Mouse (Mus musculus) forebrain, embryonic 16.5 days (tissue): ENCODE data around the gene Arhgap18. TPM values are rescaled to one million over a fixed set of nuclear protein-coding genes. Genes with fewer than 3 reads are reported as not detected.
A peak's percentile ranks its signal among the peaks of the same experiment; 100 is the strongest.

Experiments used
- ATAC-seq: fragments of 200-750 bp; cut with Nextera tagmentation; 2 replicates; pipeline ENCODE4 v1.8.0; 2017; ENCODE audit warnings: mild to moderate bottlenecking, moderate library complexity
- H3K27ac ChIP-seq: fragments of 300-500 bp; sonication (generic); 2 replicates; pipeline ENCODE4 v1.5.1; 2014; ENCODE audit warnings: low read length, control low read depth
- H3K27me3 ChIP-seq: fragments of 300-500 bp; sonication (generic); replicated peaks from 2 replicates; pipeline ENCODE4 v1.6.1; 2014; ENCODE audit warnings: low read length; ENCODE audit not compliant: control insufficient read depth, insufficient read depth
- H3K36me3 ChIP-seq: fragments of 300-500 bp; sonication (generic); 2 replicates; pipeline ENCODE4 v1.6.1; 2014; ENCODE audit not compliant: control insufficient read depth, insufficient read depth
- H3K4me1 ChIP-seq: fragments of 300-500 bp; sonication (generic); replicated peaks from 2 replicates; pipeline ENCODE4 v1.6.1; 2014; ENCODE audit warnings: low read length; ENCODE audit not compliant: control insufficient read depth, insufficient read depth
- H3K4me2 ChIP-seq: fragments of 300-500 bp; sonication (generic); 2 replicates; pipeline ENCODE4 v1.6.1; 2014; ENCODE audit warnings: mild to moderate bottlenecking, low read length, control low read depth
- H3K4me3 ChIP-seq: fragments of 300-500 bp; sonication (generic); replicated peaks from 2 replicates; pipeline ENCODE4 v1.5.1; 2014; ENCODE audit warnings: mild to moderate bottlenecking, low read length, control low read depth
- H3K9ac ChIP-seq: fragments of 300-500 bp; sonication (generic); replicated peaks from 2 replicates; pipeline ENCODE4 v1.6.1; 2014; ENCODE audit warnings: low read depth, low read length, control low read depth
- H3K9me3 ChIP-seq: fragments of 300-500 bp; sonication (generic); 2 replicates; pipeline ENCODE4 v1.6.1; 2016; ENCODE audit warnings: low read length; ENCODE audit not compliant: control insufficient read depth
- WGBS: fragments of 180-500 bp; shearing (Covaris S2); extraction: QIAGEN DNeasy Blood & Tissue Kit; methylation state at CpG from one replicate; pipeline ENCODE4 v1.1.7; 2014; 5-methylcytosine and 5-hydroxymethylcytosine counted together
- polyA plus RNA-seq: library from polyadenylated mRNA; unstranded; fragments of >200 nt; fragmentation: Nextera tagmentation; extraction: Ambion mirVana; gene quantifications from 2 replicates; pipeline ENCODE4 v1.2.1, GENCODE M21; 2015

Gene Arhgap18
- polyA plus RNA-seq, 1 experiment from 2014 or later = 13.2 TPM

DNA sequence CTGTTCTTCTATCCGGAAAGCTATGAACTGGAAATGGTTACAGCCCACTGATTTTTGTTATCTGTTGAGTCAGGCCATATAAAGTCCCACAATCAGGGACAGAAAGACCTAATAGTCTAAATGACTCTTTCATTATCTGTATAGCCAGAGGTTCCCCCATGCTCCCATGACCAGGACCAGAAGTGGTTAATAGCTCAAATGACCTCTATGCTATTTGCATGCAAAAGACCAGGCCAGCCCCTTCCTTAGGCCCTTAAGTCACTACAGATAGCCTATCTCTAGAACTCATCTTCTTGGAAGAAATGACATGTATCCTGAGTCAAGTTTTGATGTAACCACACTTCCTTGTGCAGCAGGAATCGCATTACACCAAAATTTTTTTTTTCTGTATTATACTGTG is 4.0 kb downstream of the Arhgap18 start:
- no peak overlapping the region for H3K4me2 ChIP-seq
- no peaks in the 10 kb centered on the region for H3K9me3 ChIP-seq
- no peaks in the 10 kb centered on the region for H3K27me3 ChIP-seq
- ATAC-seq = no peak
- 0 out of 2 replicates have a peak, but pooled peaks cover 2% of the 10 kb centered on the region for H3K4me1 ChIP-seq
- 92% methylated on average over 2 of the region's 2 CpGs for WGBS
- no peak overlapping the region for H3K4me3 ChIP-seq
- no peaks in the 10 kb centered on the region for H3K36me3 ChIP-seq
- H3K27ac ChIP-seq = no peak overlapping the region
- H3K9ac ChIP-seq = no peak overlapping the region

DNA sequence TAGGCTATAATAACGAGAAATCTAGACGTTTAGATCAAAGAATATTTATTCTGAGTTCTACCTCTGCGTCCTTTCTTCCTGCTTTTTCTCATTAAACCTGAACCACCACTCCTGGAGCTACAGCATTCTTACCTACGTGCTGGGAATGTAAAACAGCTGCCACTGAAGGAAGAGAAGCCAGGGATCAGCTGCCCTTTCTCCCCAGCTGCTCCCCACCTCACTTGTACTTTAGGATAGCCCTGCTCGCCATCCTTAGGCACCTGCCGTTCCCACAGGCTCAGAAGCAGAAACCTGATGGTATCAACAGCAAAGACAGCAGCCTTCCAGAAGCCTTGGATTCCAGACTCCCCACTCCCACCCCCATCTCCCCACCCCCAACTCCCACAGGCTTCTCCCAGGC is 6.2 kb downstream of the Arhgap18 start:
- Histone ChIP-seq H3K4me1 (no peaks in the 10 kb centered on the region), H3K9me3 (no peaks in the 10 kb centered on the region), H3K4me3 (no peak overlapping the region), H3K36me3 (no peaks in the 10 kb centered on the region), H3K27ac (no peak overlapping the region), H3K4me2 (no peak overlapping the region), H3K9ac (no peak overlapping the region), H3K27me3 (no peaks in the 10 kb centered on the region)
- ATAC-seq = no peak
- 45% methylated on average over 6 of the region's 6 CpGs for WGBS

- Histone ChIP-seq H3K9ac (no peak overlapping the region), H3K9me3 (no peaks in the 10 kb centered on the region), H3K27me3 (no peaks in the 10 kb centered on the region), H3K4me2 (no peak overlapping the region), H3K36me3 (no peaks in the 10 kb centered on the region), H3K4me3 (no peak overlapping the region), H3K27ac (no peak overlapping the region), H3K4me1 (no peaks in the 10 kb centered on the region)
- ATAC-seq = no peak
- WGBS = 85% methylated on average over 4 of the region's 4 CpGs
Measured at GRCm38 (mm10) chr10:26761103-26761502, 7.9 kb downstream of the Arhgap18 start.

- Histone ChIP-seq H3K4me2 (no peak overlapping the region), H3K36me3 (no peaks in the 10 kb centered on the region), H3K4me3 (no peak overlapping the region), H3K27ac (no peak overlapping the region), H3K27me3 (no peaks in the 10 kb centered on the region), H3K9me3 (no peaks in the 10 kb centered on the region), H3K9ac (no peak overlapping the region), H3K4me1 (no peaks in the 10 kb centered on the region)
- WGBS = 76% methylated on average over 9 of the region's 9 CpGs
- ATAC-seq = no peak
Measured at GRCm38 (mm10) chr10:26761991-26762903, 9.0 kb downstream of the Arhgap18 start.

GRCm38 (mm10) chr10:26767196-26767595 is 14.0 kb downstream of the Arhgap18 start:
- H3K36me3 ChIP-seq = no peaks in the 10 kb centered on the region
- ATAC-seq = no peak
- no peak overlapping the region for H3K27ac ChIP-seq
- no peak overlapping the region for H3K4me3 ChIP-seq
- H3K9ac ChIP-seq = no peak overlapping the region
- no peaks in the 10 kb centered on the region for H3K9me3 ChIP-seq
- 83% methylated on average over 3 of the region's 3 CpGs for WGBS
- no peak overlapping the region for H3K4me2 ChIP-seq
- no peaks in the 10 kb centered on the region for H3K27me3 ChIP-seq
- 0 out of 2 replicates have a peak, but pooled peaks cover 3% of the 10 kb centered on the region for H3K4me1 ChIP-seq

GRCm38 (mm10) chr10:26768943-26769342 is 15.7 kb downstream of the Arhgap18 start:
- ATAC-seq = no peak
- H3K9ac ChIP-seq = no peak overlapping the region
- no peak overlapping the region for H3K4me2 ChIP-seq
- peaks cover 12% of the 10 kb centered on the region; the same call in 1 of the 2 replicates for H3K4me1 ChIP-seq
- no peaks in the 10 kb centered on the region for H3K9me3 ChIP-seq
- H3K27ac ChIP-seq = no peak overlapping the region
- H3K36me3 ChIP-seq = no peaks in the 10 kb centered on the region
- no peak overlapping the region for H3K4me3 ChIP-seq
- WGBS = 83% methylated on average over 2 of the region's 2 CpGs
- no peaks in the 10 kb centered on the region for H3K27me3 ChIP-seq

GRCm38 (mm10) chr10:26770035-26770434 is 16.8 kb downstream of the Arhgap18 start:
- Histone ChIP-seq H3K27ac (no peak overlapping the region), H3K4me1 (peaks cover 18% of the 10 kb centered on the region)
- no peak for ATAC-seq

GRCm38 (mm10) chr10:26771938-26772623 is 18.9 kb downstream of the Arhgap18 start:
- H3K36me3 ChIP-seq = no peaks in the 10 kb centered on the region
- H3K27ac ChIP-seq = peak overlapping the region; percentile 77
- H3K9me3 ChIP-seq = no peaks in the 10 kb centered on the region
- no peaks in the 10 kb centered on the region for H3K27me3 ChIP-seq
- WGBS = 8% methylated on average over 15 of the region's 15 CpGs
- H3K4me3 ChIP-seq = peak overlapping the region; percentile 53
- H3K4me1 ChIP-seq = peaks cover 18% of the 10 kb centered on the region
- ATAC-seq = peak; percentile 94
- H3K4me2 ChIP-seq = peak overlapping the region; percentile 77
- H3K9ac ChIP-seq = peak overlapping the region; percentile 47

More at GRCm38 (mm10) chr10:26770035-26770434, 16.8 kb downstream of the Arhgap18 start:
- no peaks in the 10 kb centered on the region for H3K9me3 ChIP-seq
- no peaks in the 10 kb centered on the region for H3K27me3 ChIP-seq
- no peak overlapping the region for H3K4me2 ChIP-seq
- 76% methylated on average over 8 of the region's 8 CpGs for WGBS
- H3K4me3 ChIP-seq = no peak overlapping the region
- H3K9ac ChIP-seq = no peak overlapping the region
- H3K36me3 ChIP-seq = no peaks in the 10 kb centered on the region
